Mouse (Mus musculus) heart, adult 2 months (tissue): ENCODE measurements around the gene Dhx58.

ENCODE experiments used
- CTCF ChIP-seq: fragments of 200-600 bp; IDR thresholded peaks from 2 replicates; pipeline ENCODE4 v1.8.1; 2022; ENCODE audit warnings: antibody characterized with exemption, mild to moderate bottlenecking, moderate library complexity
- POLR2A ChIP-seq: fragments of 200-500 bp; IDR thresholded peaks from 2 replicates; pipeline ENCODE4 v1.6.1; 2011; ENCODE audit warnings: mild to moderate bottlenecking, low read depth, low read length, control low read depth; ENCODE audit not compliant: insufficient read depth

GRCm38 (mm10) chr11:100684084-100684483 is 20.0 kb downstream of the Dhx58 start:
- TF ChIP-seq CTCF = no peak
- TF ChIP-seq POLR2A = no peak
